Mouse (Mus musculus) heart, adult 18-20 months (tissue): ENCODE results near the gene Ikbip. TPM values are rescaled to one million over a fixed set of nuclear protein-coding genes. Genes with fewer than 3 reads are reported as not detected.

Experiments used
- total RNA-seq, 2 experiments: library from RNA; stranded (reverse); gene quantifications; 2 replicates each; pipeline ENCODE4 v1.2.3; 2021

Ikbip gene
- total RNA-seq, 2 experiments from 2014 or later: 18.4 to 20.9 TPM

Other genes with a start within 250 kb of the Ikbip start
- 1 to 10 TPM; 5.6 to 6.5 TPM for gene Apaf1, start 170 bp upstream of the Ikbip start, total RNA-seq
- 1,000 to 10,000 TPM; 2,644 to 2,919 TPM for gene Slc25a3, start 41.1 kb downstream of the Ikbip start, total RNA-seq
- 10 to 100 TPM; 34.0 to 42.4 TPM for gene Tmpo, start 98.4 kb downstream of the Ikbip start, total RNA-seq